Mouse (Mus musculus): ENCODE data around the gene Son. TPM values are rescaled to one million over a fixed set of nuclear protein-coding genes. Genes with fewer than 3 reads are reported as not detected.

Gene Son
- polyA plus RNA-seq, 1 experiment, result 192 TPM

GRCm38 (mm10) chr16:91658471-91658870 lies 11.2 kb downstream of the Son start:
- H3K36me3 ChIP-seq (ENCODE audit: control insufficient read depth, insufficient read depth, low read length, poor library complexity, severe bottlenecking), result peaks cover 93% of the 10 kb centered on the region
- no peak overlapping the region for H3K9ac ChIP-seq (ENCODE audit: low read depth, poor library complexity, severe bottlenecking)
- no peaks in the 10 kb centered on the region for H3K9me3 ChIP-seq (replicated peaks; ENCODE audit: control insufficient read depth, insufficient read depth, low read length, poor library complexity, severe bottlenecking)
- no peaks in the 10 kb centered on the region for H3K4me1 ChIP-seq (ENCODE audit: control insufficient read depth, insufficient read depth, low read length)
- TF ChIP-seq CTCF (IDR thresholded peaks at IDR 0.05; ENCODE audit: low read depth, low read length) (no peak), POLR2A (IDR thresholded peaks at IDR 0.05; ENCODE audit: insufficient read depth, low read length) (no peak), EP300 (IDR thresholded peaks at IDR 0.05; ENCODE audit: insufficient read depth, low read depth, low read length) (no peak)
- H3K4me3 ChIP-seq (ENCODE audit: low read depth, low read length), result no peak overlapping the region
- H3K27ac ChIP-seq (ENCODE audit: insufficient read depth, low read length), result no peak overlapping the region
- no peaks in the 10 kb centered on the region for H3K27me3 ChIP-seq (ENCODE audit: control insufficient read depth, insufficient read depth, low read length, poor library complexity, severe bottlenecking)

DNA sequence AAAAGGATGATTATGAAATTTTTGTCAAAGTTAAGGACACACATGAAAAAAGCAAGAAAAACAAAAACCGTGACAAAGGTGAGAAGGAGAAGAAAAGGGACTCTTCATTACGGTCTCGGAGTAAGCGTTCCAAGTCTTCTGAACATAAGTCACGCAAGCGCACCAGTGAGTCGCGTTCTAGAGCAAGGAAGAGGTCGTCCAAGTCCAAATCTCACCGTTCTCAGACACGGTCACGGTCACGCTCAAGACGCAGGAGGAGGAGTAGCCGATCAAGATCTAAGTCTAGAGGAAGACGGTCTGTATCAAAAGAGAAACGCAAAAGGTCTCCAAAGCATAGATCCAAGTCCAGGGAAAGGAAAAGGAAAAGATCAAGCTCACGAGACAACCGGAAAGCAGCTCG lies 12.5 kb downstream of the Son start:
- Histone ChIP-seq H3K4me1 (ENCODE audit: control insufficient read depth, insufficient read depth, low read length) (no peaks in the 10 kb centered on the region), H3K27ac (ENCODE audit: insufficient read depth, low read length) (no peak overlapping the region), H3K9ac (ENCODE audit: low read depth, poor library complexity, severe bottlenecking) (no peak overlapping the region), H3K4me3 (ENCODE audit: low read depth, low read length) (peak overlapping the region; percentile 12; the same call in 1 of the 2 replicates), H3K9me3 (replicated peaks; ENCODE audit: control insufficient read depth, insufficient read depth, low read length, poor library complexity, severe bottlenecking) (no peaks in the 10 kb centered on the region), H3K27me3 (ENCODE audit: control insufficient read depth, insufficient read depth, low read length, poor library complexity, severe bottlenecking) (no peaks in the 10 kb centered on the region), H3K36me3 (ENCODE audit: control insufficient read depth, insufficient read depth, low read length, poor library complexity, severe bottlenecking) (peaks cover 94% of the 10 kb centered on the region)
- no peak for TF ChIP-seq POLR2A (IDR thresholded peaks at IDR 0.05; ENCODE audit: insufficient read depth, low read length)
- TF ChIP-seq EP300 (IDR thresholded peaks at IDR 0.05; ENCODE audit: insufficient read depth, low read depth, low read length), result no peak
- no peak for TF ChIP-seq CTCF (IDR thresholded peaks at IDR 0.05; ENCODE audit: low read depth, low read length)

- Histone ChIP-seq H3K27me3 (ENCODE audit: control insufficient read depth, insufficient read depth, low read length, poor library complexity, severe bottlenecking) (no peaks in the 10 kb centered on the region), H3K4me3 (ENCODE audit: low read depth, low read length) (no peak overlapping the region), H3K9me3 (replicated peaks; ENCODE audit: control insufficient read depth, insufficient read depth, low read length, poor library complexity, severe bottlenecking) (no peaks in the 10 kb centered on the region), H3K36me3 (ENCODE audit: control insufficient read depth, insufficient read depth, low read length, poor library complexity, severe bottlenecking) (peaks cover 94% of the 10 kb centered on the region), H3K4me1 (ENCODE audit: control insufficient read depth, insufficient read depth, low read length) (no peaks in the 10 kb centered on the region), H3K27ac (ENCODE audit: insufficient read depth, low read length) (no peak overlapping the region), H3K9ac (ENCODE audit: low read depth, poor library complexity, severe bottlenecking) (no peak overlapping the region)
- TF ChIP-seq EP300 (IDR thresholded peaks at IDR 0.05; ENCODE audit: insufficient read depth, low read depth, low read length) (no peak), POLR2A (IDR thresholded peaks at IDR 0.05; ENCODE audit: insufficient read depth, low read length) (no peak), CTCF (IDR thresholded peaks at IDR 0.05; ENCODE audit: low read depth, low read length) (no peak)
Observed at GRCm38 (mm10) chr16:91661397-91661796, 14.1 kb downstream of the Son start.

DNA sequence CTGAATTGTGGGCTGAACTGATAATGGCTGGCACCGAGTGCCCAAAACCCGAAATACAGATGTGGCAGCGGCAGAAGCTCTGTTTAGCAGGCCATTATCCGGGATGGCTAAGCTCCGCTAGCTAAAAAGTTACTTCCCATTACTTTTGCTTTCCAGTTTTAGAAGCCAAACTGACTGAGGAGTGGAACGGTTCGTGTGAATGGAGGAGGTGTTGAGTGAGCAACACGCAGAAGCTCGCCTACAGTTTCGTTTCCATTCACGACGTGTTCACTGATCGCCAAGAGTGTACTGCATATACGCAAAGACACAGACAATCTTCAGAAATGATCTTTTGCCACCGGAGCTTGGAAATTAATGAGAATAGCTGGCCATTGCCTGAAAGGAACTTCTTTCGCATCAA lies 15.0 kb downstream of the Son start:
- Histone ChIP-seq H3K4me1 (ENCODE audit: control insufficient read depth, insufficient read depth, low read length) (no peaks in the 10 kb centered on the region), H3K36me3 (ENCODE audit: control insufficient read depth, insufficient read depth, low read length, poor library complexity, severe bottlenecking) (peaks cover 94% of the 10 kb centered on the region), H3K27ac (ENCODE audit: insufficient read depth, low read length) (no peak overlapping the region), H3K9ac (ENCODE audit: low read depth, poor library complexity, severe bottlenecking) (no peak overlapping the region), H3K27me3 (ENCODE audit: control insufficient read depth, insufficient read depth, low read length, poor library complexity, severe bottlenecking) (no peaks in the 10 kb centered on the region), H3K9me3 (replicated peaks; ENCODE audit: control insufficient read depth, insufficient read depth, low read length, poor library complexity, severe bottlenecking) (no peaks in the 10 kb centered on the region), H3K4me3 (ENCODE audit: low read depth, low read length) (no peak overlapping the region)
- TF ChIP-seq POLR2A (IDR thresholded peaks at IDR 0.05; ENCODE audit: insufficient read depth, low read length), result no peak
- TF ChIP-seq EP300 (IDR thresholded peaks at IDR 0.05; ENCODE audit: insufficient read depth, low read depth, low read length), result no peak
- no peak for TF ChIP-seq CTCF (IDR thresholded peaks at IDR 0.05; ENCODE audit: low read depth, low read length)

DNA sequence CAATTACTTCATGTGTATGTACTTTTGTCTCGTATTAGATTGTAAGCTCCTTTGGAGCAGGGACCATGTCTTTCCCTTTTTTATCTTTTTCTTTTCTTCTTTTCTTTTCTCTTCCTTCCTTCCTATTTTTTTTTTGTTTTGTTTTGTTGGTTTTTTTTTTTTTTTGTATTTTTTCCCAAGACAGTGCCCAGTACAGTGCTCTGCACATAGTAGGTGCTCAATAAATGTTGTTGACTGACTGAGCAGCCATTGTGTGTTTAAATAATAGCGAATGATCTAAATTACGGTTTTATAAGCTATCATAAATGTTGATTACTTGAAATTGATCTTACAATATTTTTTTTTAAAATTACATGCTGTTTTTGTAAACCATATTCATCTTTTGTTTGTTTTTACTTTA lies 16.5 kb downstream of the Son start:
- H3K27me3 ChIP-seq (ENCODE audit: control insufficient read depth, insufficient read depth, low read length, poor library complexity, severe bottlenecking), result no peaks in the 10 kb centered on the region
- peaks cover 90% of the 10 kb centered on the region for H3K36me3 ChIP-seq (ENCODE audit: control insufficient read depth, insufficient read depth, low read length, poor library complexity, severe bottlenecking)
- H3K9ac ChIP-seq (ENCODE audit: low read depth, poor library complexity, severe bottlenecking), result no peak overlapping the region
- TF ChIP-seq CTCF (IDR thresholded peaks at IDR 0.05; ENCODE audit: low read depth, low read length), result no peak
- no peak for TF ChIP-seq POLR2A (IDR thresholded peaks at IDR 0.05; ENCODE audit: insufficient read depth, low read length)
- TF ChIP-seq EP300 (IDR thresholded peaks at IDR 0.05; ENCODE audit: insufficient read depth, low read depth, low read length), result no peak
- no peak overlapping the region for H3K4me3 ChIP-seq (ENCODE audit: low read depth, low read length)
- no peaks in the 10 kb centered on the region for H3K4me1 ChIP-seq (ENCODE audit: control insufficient read depth, insufficient read depth, low read length)
- H3K9me3 ChIP-seq (replicated peaks; ENCODE audit: control insufficient read depth, insufficient read depth, low read length, poor library complexity, severe bottlenecking), result no peaks in the 10 kb centered on the region
- no peak overlapping the region for H3K27ac ChIP-seq (ENCODE audit: insufficient read depth, low read length)

DNA sequence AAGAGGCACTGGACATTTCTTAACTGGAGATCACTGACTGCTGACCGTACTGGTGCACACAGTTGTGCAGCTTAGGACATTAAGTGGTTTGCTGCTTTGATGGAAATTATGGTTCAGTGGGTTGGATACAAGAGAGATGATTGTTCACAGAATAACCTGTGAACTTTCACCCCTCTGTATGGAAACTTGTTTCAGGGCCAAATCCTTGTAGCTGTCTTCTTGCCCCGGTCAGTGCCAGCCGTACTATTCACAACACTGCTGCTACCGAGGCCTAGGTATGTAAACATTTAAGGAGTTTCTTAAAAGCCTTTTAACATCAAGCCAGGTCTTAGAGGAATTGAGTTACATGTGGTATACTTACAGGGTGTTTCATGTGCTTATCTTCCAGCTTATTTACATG lies 27.2 kb downstream of the Son start:
- H3K27ac ChIP-seq (ENCODE audit: insufficient read depth, low read length), result no peak overlapping the region
- H3K27me3 ChIP-seq (ENCODE audit: control insufficient read depth, insufficient read depth, low read length, poor library complexity, severe bottlenecking), result no peaks in the 10 kb centered on the region
- H3K4me3 ChIP-seq (ENCODE audit: low read depth, low read length), result no peak overlapping the region
- H3K4me1 ChIP-seq (ENCODE audit: control insufficient read depth, insufficient read depth, low read length), result no peaks in the 10 kb centered on the region
- H3K9ac ChIP-seq (ENCODE audit: low read depth, poor library complexity, severe bottlenecking), result no peak overlapping the region
- H3K36me3 ChIP-seq (ENCODE audit: control insufficient read depth, insufficient read depth, low read length, poor library complexity, severe bottlenecking), result peaks cover 85% of the 10 kb centered on the region
- TF ChIP-seq CTCF (IDR thresholded peaks at IDR 0.05; ENCODE audit: low read depth, low read length) (no peak), EP300 (IDR thresholded peaks at IDR 0.05; ENCODE audit: insufficient read depth, low read depth, low read length) (no peak), POLR2A (IDR thresholded peaks at IDR 0.05; ENCODE audit: insufficient read depth, low read length) (no peak)
- no peaks in the 10 kb centered on the region for H3K9me3 ChIP-seq (replicated peaks; ENCODE audit: control insufficient read depth, insufficient read depth, low read length, poor library complexity, severe bottlenecking)
